Mouse (Mus musculus): ENCODE measurements around the gene Cma1. TPM values are rescaled to one million over a fixed set of nuclear protein-coding genes. Genes with fewer than 3 reads are reported as not detected.
"Not testable (repeated sequence)": the region's sequence is repeated elsewhere in the genome, so short reads cannot be mapped to it uniquely, and the experiment has no call there.

Gene Cma1
- polyA plus RNA-seq (2015; fragmentation: Nextera tagmentation; extraction: Ambion mirVana), result 12.4 and 28.3 TPM in 2 replicates

DNA sequence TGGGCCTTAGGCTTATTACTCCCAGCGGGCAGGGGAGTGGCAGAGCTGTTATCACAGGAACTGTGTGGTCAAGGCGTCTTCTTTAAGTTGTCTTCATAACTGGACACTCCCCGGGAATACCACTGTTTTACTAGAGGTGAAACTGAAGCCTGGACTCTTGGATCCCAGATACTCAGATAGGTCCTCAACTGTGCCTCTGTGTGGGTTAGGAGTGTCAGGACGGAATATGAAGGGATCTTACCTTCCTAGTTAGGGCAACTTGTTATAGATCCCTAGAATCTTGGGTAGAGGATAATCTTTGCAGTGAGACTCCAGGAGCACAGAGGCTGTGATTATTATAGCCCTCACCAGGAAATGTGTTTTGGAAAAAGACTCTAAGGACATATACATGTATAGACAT is at the start of gene Cma1:
Gene Cma1, minus strand, starts transcription at position 101 of the 400 bp plus-strand sequence.
- ATAC-seq (ENCODE audit: insufficient number of reproducible peaks, insufficient read depth, low FRiP score, low TSS enrichment, low read depth), result no peak
- WGBS, result 84% methylated on average over 4 of the region's 4 CpGs

DNA sequence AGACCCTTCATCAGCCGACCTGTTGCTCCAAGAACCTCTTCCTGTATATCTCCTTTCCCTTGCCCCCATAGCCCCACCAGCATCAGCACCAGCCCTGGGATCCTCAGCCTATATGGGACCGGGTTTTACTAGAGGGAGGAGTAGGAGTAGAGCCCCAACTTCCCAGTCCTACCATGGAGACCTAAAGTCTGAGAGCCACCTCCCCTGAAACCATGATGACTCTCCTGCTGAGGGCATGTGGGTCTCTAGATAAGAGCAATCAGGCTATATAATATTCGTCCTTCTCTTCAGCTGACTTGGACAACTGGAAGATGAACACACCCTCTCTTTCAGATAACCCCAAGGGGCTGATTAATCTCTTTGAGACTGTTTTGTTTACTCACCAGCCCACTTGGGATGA is 43.0 kb upstream of the Cma1 start:
- not testable (repeated sequence) for H3K4me1 ChIP-seq; H3K4me2 ChIP-seq; ATAC-seq (ENCODE audit: insufficient number of reproducible peaks, insufficient read depth, low FRiP score, low TSS enrichment, low read depth); H3K9me3 ChIP-seq; H3K27me3 ChIP-seq; H3K9ac ChIP-seq; H3K36me3 ChIP-seq; H3K4me3 ChIP-seq; H3K27ac ChIP-seq
- 75% methylated on average over 2 of the region's 3 CpGs for WGBS

More for the DNA sequence above, at the start of gene Cma1:
- H3K4me2 ChIP-seq, result no peak within 1 kb of the TSS
- no peak within 1 kb of the TSS for H3K27ac ChIP-seq
- H3K9ac ChIP-seq, result no peak within 1 kb of the TSS
- no peaks in the 10 kb centered on the region for H3K4me1 ChIP-seq
- H3K27me3 ChIP-seq, result no peaks in the 10 kb centered on the region
- no peak within 1 kb of the TSS for H3K4me3 ChIP-seq
- no peaks in the 10 kb centered on the region for H3K9me3 ChIP-seq
- H3K36me3 ChIP-seq, result no peaks in the 10 kb centered on the region

DNA sequence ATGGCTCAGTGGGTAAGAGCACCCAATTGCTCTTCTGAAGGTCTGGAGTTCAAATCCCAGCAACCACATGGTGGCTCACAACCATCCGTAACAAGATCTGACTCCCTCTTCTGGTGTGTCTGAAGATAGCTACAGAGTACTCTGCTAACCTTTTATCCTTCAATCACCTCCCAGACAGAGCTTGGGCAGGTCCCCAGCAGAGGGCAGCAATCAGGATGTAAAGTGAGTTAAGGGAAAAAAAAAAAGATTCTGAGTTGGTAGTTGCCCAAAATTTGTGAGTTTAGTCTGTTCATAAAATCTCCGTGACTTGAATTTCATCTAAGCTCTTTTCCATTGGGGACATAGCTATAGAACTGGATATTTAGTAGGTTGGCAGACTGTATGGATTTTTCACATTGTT is 19.4 kb upstream of the Cma1 start:
- H3K9ac ChIP-seq; H3K9me3 ChIP-seq; H3K4me2 ChIP-seq; H3K36me3 ChIP-seq; ATAC-seq (ENCODE audit: insufficient number of reproducible peaks, insufficient read depth, low FRiP score, low TSS enrichment, low read depth); H3K27ac ChIP-seq; H3K4me1 ChIP-seq; H3K4me3 ChIP-seq; H3K27me3 ChIP-seq: not testable (repeated sequence)
- WGBS, result 44% methylated on average over 2 of the region's 2 CpGs

DNA sequence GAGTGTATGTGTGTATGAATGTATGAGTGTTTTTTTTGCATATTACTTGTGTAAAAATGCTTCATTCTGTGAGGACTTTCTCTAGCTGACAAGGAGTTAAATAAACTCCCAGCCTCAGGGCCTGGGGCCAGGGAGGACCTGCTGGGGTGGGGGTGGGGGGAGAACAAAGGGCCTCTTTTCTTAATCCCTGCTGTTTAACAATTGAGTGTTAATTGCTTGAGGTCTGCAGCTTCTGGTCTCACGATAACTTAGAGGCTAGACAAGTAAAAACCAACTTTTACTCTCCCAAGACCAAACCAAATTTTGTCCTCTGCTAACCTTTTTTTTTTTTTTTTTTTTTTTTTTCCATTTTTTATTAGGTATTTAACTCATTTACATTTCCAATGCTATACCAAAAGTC is 18.8 kb upstream of the Cma1 start:
- H3K36me3 ChIP-seq, result no peaks in the 10 kb centered on the region
- whole genome bisulfite sequencing, result 23% methylated on average over 1 of the region's 1 CpGs
- no peaks in the 10 kb centered on the region for H3K27me3 ChIP-seq
- no peak overlapping the region for H3K4me3 ChIP-seq
- ATAC-seq (ENCODE audit: insufficient number of reproducible peaks, insufficient read depth, low FRiP score, low TSS enrichment, low read depth), result no peak
- H3K4me2 ChIP-seq, result no peak overlapping the region
- H3K9ac ChIP-seq, result no peak overlapping the region
- H3K9me3 ChIP-seq, result no peaks in the 10 kb centered on the region
- H3K4me1 ChIP-seq, result no peaks in the 10 kb centered on the region
- no peak overlapping the region for H3K27ac ChIP-seq

DNA sequence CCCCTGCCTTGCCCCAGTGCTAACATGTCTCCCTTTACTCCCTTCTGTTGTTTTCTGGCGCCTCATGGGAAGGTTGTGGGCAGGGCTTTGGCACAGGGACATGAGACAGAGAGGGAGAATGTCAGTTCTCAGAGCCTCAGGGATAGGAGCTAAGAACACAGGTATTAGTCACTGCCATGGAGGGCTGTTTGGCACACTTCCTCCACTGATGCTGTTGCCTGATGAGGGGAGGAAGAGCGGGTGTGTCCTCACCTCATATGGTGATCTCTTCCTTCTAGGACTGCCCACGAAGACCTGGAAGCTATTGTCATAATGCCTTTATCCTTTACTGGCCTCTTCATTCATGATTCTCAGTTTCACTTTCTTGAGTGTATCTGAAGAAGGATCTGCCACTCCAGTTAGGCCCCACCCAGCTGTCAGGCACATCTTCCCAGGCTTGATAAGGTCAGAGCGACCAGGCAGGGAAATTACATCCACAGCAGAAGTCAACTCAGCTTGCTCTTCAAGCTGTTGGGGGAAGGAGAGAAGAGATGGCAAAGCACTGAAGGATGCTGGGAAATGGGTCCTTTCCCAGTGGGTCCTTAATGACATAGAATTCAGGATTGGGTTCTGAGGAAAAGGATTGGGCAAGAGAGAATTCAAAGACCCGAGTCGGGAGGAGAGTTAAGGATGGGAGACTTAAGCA is 6.0 kb upstream of the Cma1 start, which contains the start of gene Cma2:
Gene Cma2, plus strand, starts transcription at position 635 of the 685 bp plus-strand sequence.
- Histone ChIP-seq H3K4me3 (no peak within 1 kb of the TSS), H3K9me3 (no peaks in the 10 kb centered on the region), H3K36me3 (no peaks in the 10 kb centered on the region), H3K27ac (no peak within 1 kb of the TSS), H3K9ac (no peak within 1 kb of the TSS), H3K4me1 (no peaks in the 10 kb centered on the region), H3K4me2 (no peak within 1 kb of the TSS), H3K27me3 (no peaks in the 10 kb centered on the region)
- WGBS, result 80% methylated on average over 6 of the region's 6 CpGs
- no peak for ATAC-seq (ENCODE audit: insufficient number of reproducible peaks, insufficient read depth, low FRiP score, low TSS enrichment, low read depth)

DNA sequence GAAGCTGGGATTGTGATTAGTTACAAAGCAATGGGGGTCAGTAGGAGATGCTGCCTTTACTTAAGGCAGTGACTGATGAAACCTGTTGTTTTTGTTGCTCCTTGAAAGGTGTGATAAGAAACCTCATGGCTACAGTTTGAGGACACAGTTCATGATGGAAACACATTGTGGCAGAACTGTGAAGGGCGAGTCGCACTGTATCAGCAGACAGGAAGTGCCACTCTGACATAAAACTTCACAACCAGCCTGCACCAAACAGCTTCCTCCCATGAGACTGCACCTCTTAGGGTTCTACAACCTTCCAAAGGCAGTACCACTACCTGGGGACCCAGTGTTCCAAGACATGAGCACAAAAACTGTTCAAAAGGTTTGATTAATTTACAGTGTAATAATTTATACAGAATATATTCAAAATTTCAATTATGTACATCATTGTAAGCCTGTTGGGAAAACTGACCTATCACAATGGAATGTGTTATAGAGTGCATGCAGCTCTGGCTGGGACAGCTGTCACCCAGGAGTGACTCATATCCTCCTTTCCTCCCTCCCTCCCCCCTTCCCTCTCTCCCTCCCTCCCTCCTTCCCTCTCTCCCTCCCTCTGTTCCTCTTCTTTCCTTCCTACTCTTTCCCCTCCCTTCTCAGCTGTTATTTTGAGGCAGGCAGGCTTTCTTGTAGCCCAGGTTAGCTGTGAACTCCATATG is 1.9 kb upstream of the Cma1 start:
- no peak overlapping the region for H3K27ac ChIP-seq
- H3K4me2 ChIP-seq, result no peak overlapping the region
- ATAC-seq (ENCODE audit: insufficient number of reproducible peaks, insufficient read depth, low FRiP score, low TSS enrichment, low read depth), result no peak
- no peaks in the 10 kb centered on the region for H3K36me3 ChIP-seq
- H3K9ac ChIP-seq, result no peak overlapping the region
- H3K4me3 ChIP-seq, result no peak overlapping the region
- WGBS, result 77% methylated on average over 2 of the region's 2 CpGs
- H3K4me1 ChIP-seq, result no peaks in the 10 kb centered on the region
- H3K27me3 ChIP-seq, result no peaks in the 10 kb centered on the region
- H3K9me3 ChIP-seq, result no peaks in the 10 kb centered on the region

DNA sequence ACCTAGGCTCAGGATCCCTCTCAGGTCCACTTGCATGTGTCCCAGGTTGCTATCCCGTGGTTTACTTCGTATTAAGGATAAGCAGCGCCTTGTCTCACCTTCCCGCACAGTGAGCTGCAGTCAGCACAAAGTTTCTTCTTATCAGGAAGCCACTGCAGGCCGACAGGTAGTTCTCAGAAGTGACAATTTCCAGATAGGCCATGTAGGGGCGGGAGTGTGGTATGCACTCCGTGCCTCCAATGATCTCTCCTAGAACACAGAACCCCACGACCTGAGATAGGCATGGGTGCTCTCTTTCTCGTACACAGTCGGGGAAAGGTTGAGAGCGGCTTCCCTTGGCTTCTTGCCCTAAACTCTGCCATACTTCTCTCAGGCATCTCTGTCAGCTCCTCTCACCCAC is 874 bp downstream of the Cma1 start:
- 81% methylated on average over 11 of the region's 11 CpGs for WGBS
- Histone ChIP-seq H3K9me3 (no peaks in the 10 kb centered on the region), H3K4me3 (no peak overlapping the region)

DNA sequence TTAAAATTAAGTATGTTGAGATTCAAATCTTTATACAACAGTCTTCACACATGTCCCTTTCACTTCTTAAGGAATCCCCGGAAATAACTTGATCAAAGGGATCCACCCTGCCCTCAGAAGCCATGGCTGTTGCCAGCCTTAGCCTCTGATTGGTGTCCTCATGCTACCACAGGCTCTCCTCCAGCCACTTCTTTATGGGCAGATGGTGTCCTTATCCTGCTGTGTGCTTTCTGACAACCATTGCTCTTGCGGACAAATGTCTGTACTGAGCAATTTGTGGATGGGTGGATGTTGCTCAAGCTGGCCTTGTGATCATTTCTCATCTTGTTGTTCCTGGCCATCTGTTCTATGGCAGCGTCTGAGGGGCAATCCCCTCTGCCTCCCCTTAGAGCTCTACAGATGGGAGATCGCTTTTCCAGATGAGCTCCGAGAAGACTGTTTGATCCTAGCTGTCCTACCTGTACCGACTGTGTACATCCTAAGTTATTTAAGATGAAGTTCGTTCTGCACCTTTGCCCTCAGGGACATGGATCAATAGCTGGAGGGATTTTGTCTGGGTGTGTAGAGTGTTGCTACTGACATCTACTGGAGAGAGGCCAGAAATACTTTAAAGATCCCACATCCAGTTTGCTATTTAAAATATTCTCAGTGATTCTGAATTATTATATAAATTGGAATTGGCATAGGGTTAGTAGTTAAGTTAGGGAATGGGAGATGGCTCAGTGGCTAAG is 4.2 kb downstream of the Cma1 start:
- no peaks in the 10 kb centered on the region for H3K4me1 ChIP-seq
- H3K36me3 ChIP-seq, result no peaks in the 10 kb centered on the region
- ATAC-seq (ENCODE audit: insufficient number of reproducible peaks, insufficient read depth, low FRiP score, low TSS enrichment, low read depth), result no peak
- H3K27me3 ChIP-seq, result no peaks in the 10 kb centered on the region
- WGBS, result 49% methylated on average over 7 of the region's 7 CpGs
- no peak overlapping the region for H3K27ac ChIP-seq
- no peak overlapping the region for H3K9ac ChIP-seq
- no peak overlapping the region for H3K4me3 ChIP-seq
- H3K9me3 ChIP-seq, result no peaks in the 10 kb centered on the region
- H3K4me2 ChIP-seq, result no peak overlapping the region

More for the DNA sequence above, 874 bp downstream of the Cma1 start:
- no peaks in the 10 kb centered on the region for H3K4me1 ChIP-seq
- no peak overlapping the region for H3K4me2 ChIP-seq
- H3K27me3 ChIP-seq, result no peaks in the 10 kb centered on the region
- ATAC-seq (ENCODE audit: insufficient number of reproducible peaks, insufficient read depth, low FRiP score, low TSS enrichment, low read depth), result no peak
- no peaks in the 10 kb centered on the region for H3K36me3 ChIP-seq
- H3K9ac ChIP-seq, result no peak overlapping the region
- H3K27ac ChIP-seq, result no peak overlapping the region

DNA sequence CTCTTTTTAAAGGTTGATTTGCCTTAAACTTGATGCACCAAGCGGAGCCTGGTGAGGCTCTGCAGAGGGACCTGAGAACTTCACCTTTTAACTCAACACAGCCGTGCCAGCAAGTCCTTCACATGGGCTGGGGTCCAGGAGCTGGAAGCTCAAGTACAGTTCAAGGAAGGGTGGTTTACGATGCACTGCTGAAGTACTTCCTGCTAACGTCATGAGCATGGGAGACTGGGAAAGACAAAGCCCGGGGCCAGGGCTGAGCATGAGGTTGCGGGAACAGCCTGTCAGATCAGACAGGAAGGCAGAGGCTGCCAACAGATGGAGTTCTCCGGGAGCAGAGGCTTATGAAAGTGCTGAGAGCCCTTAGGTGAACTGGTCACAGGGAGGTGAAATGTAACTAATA is 10.9 kb downstream of the Cma1 start:
- H3K4me3 ChIP-seq, result no peak overlapping the region
- H3K4me2 ChIP-seq, result no peak overlapping the region
- H3K36me3 ChIP-seq, result no peaks in the 10 kb centered on the region
- H3K9ac ChIP-seq, result 0 out of 2 replicates have a peak overlapping the region, but pooled peaks have one; percentile 36
- ATAC-seq (ENCODE audit: insufficient number of reproducible peaks, insufficient read depth, low FRiP score, low TSS enrichment, low read depth), result no peak
- 0 out of 2 replicates have a peak, but pooled peaks cover 5% of the 10 kb centered on the region for H3K9me3 ChIP-seq
- peaks cover 9% of the 10 kb centered on the region; the same call in 1 of the 2 replicates for H3K4me1 ChIP-seq
- H3K27ac ChIP-seq, result no peak overlapping the region
- 26% methylated on average over 7 of the region's 7 CpGs for WGBS
- no peaks in the 10 kb centered on the region for H3K27me3 ChIP-seq

DNA sequence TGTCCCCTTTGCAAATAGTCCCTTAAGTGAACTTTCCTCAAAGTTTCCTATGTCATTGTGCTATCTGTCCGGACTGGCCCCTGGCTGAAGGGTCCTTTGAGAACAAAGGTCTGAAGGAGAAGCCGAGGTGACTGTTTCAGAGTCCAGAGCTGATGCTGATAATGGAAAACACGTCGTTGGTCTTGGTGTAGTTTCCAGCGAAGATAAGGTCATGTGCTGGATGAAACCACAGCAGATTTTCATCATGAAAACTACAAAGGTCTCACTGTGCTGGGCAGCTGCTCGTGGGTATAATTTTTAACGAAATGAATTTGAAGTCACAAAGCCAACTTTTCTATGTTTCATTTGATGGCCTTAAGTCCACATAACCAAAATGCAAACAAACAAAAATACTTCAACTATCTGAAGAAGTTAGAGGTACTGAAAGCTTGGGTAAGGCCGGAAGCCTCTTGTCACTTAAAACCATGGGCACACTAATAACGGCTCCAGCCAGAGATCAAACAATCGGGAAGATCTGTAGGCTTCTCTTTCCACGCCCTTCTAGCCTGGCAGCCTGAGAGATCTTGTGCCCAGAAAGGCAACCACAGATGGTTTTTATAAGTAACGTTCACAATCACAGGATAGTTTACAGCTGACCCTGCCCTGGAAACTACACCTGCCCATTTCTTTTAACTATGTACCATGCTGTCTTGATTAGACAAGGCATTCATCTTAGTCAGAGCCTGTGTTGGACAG is 15.0 kb downstream of the Cma1 start:
- Histone ChIP-seq H3K27ac (no peak overlapping the region), H3K4me2 (no peak overlapping the region), H3K9me3 (0 out of 2 replicates have a peak, but pooled peaks cover 5% of the 10 kb centered on the region), H3K9ac (no peak overlapping the region), H3K27me3 (no peaks in the 10 kb centered on the region), H3K36me3 (no peaks in the 10 kb centered on the region), H3K4me3 (no peak overlapping the region), H3K4me1 (peaks cover 9% of the 10 kb centered on the region; the same call in 1 of the 2 replicates)
- 41% methylated on average over 12 of the region's 12 CpGs for WGBS
- no peak for ATAC-seq (ENCODE audit: insufficient number of reproducible peaks, insufficient read depth, low FRiP score, low TSS enrichment, low read depth)

DNA sequence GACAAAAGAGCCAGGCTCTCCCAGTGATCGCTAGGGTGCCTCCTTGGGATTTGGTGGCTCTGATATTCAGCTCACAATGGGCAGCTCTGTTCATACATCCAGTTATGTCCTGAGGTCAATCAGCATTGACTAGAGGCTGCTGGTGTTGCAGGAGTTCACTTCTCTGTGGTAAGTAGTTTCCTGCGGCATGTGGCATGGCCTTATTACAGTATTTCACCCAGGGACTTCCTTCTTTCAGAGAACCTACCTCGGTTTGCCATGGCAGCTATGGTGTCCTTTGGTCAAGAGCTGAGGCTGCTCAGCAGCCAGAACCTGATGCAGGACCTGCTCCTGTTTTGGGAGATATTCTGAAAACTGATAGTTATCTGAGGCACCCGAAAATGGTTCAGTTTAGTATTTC is 17.6 kb downstream of the Cma1 start:
- Histone ChIP-seq H3K4me1 (peaks cover 6% of the 10 kb centered on the region; the same call in 1 of the 2 replicates), H3K4me3 (no peak overlapping the region), H3K27ac (no peak overlapping the region), H3K9ac (no peak overlapping the region), H3K36me3 (no peaks in the 10 kb centered on the region), H3K4me2 (no peak overlapping the region), H3K9me3 (0 out of 2 replicates have a peak, but pooled peaks cover 5% of the 10 kb centered on the region), H3K27me3 (no peaks in the 10 kb centered on the region)
- no peak for ATAC-seq (ENCODE audit: insufficient number of reproducible peaks, insufficient read depth, low FRiP score, low TSS enrichment, low read depth)
- WGBS, result 76% methylated on average over 4 of the region's 4 CpGs
